Mouse (Mus musculus) spleen, adult 18-20 months (tissue): Measurements from ENCODE around the gene Ms4a7.
"Not testable (repeated sequence)": the region's sequence is repeated elsewhere in the genome, so short reads cannot be mapped to it uniquely, and the experiment has no call there.

ENCODE experiments used
- DNase-seq, 2 experiments: peaks; one replicate each; pipeline ENCODE4 v3.0.0; 2022; ENCODE audit warnings: mixed read lengths in 2 of 2

The Ms4a7 gene

DNA sequence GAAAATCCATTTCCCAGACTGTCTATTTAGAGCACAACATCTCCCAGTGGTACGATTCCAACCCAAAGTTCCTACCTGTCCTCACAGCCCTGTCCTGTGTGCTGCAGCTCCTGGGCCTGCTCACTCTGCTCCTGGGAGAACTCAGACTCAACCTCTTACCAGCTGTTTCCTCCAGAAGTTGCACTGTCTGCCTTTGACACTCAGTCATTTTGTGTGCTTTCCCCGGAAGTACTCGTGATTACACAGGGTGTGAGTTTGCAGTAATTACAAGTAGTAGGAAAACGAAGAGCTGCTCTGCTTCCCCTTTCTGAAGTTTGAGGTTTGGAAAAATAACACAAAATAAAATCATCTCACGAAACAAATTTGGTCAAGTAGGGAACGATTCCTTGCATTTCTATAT is at the start of gene Ms4a7:
Gene Ms4a7, minus strand, starts transcription at position 215 of the 400 bp plus-strand sequence.
- DNase-seq, result peak in 1 of 2 experiments; percentile 19

DNA sequence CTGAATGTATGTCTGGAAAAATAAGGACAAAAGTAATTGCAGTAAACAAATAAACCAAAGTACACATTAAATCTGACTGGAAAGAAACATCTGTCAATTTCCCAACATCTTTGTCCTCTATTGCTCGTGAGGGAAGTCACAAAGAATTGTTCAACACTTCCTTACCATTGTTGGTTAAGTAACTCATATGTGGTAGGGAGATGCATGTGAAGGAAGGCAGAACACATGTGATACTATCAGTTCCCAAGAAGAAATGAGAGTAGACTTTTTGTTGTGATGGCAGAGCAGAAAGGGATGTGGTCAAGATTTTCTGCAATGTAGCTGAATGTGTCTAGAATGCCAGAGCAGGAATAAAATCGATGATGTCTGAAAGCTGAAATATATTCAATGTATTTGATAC is 40.5 kb upstream of the Ms4a7 start:
- no peak for DNase-seq

DNA sequence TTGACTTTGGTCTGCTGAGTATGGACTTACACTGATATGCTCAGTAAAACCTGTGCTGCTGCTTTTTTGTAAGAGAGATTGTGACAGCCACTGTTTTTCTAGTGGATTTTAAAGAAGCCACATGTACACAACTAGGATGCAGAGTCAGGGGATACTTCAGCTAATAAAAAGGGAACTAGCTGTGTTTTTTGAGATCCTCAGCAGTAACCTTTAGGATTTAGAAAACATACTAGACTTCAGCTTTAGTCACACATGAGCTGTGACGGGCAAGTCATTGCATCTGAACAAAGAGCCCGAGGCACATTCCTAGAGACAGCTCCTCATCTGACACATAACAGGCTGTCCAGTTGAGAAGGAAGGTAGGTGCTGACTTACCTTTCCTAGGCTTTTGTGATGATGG is 39.3 kb upstream of the Ms4a7 start, which contains the start of gene Ms4a4a:
Gene Ms4a4a, plus strand, starts transcription at position 251 of the 400 bp plus-strand sequence.
- no peak for DNase-seq

DNA sequence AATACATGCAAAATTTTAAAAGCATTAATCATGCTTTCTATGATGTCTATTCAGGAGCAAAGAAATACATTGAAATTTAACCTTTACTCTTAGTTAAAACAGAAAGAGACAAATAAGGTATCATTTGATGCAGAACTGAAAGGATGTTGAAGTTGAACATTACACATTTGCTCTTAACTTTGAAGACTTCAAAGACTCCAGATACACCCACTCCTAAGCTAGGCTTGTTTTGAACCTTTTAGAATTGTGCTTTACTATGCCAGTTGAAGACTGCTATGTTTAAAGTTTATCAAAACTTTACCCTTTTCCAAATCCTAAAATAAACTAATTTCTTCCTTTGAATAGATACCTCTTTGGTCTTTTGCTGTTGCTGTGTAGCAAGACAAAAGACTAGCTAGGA is 35.2 kb upstream of the Ms4a7 start:
- no peak for DNase-seq

DNA sequence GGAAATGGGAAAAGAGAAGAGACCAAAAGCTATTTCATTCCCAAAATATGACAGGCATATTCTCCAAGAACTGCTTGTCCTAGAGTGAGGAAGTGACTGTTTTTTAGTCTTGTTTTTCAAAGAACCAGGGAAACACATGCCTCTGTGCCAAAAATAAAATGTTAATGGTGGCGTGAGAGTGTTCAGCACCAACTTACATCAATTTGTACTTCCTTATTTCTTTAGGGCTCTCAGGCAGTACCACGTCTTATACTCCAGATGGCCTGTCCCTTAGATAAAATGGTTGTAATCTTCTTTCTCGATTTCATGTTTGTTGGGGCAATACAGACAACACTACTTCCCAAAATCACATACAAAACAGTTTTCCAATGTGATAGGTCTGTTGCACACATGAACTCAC is 32.4 kb upstream of the Ms4a7 start:
- no peak for DNase-seq

DNA sequence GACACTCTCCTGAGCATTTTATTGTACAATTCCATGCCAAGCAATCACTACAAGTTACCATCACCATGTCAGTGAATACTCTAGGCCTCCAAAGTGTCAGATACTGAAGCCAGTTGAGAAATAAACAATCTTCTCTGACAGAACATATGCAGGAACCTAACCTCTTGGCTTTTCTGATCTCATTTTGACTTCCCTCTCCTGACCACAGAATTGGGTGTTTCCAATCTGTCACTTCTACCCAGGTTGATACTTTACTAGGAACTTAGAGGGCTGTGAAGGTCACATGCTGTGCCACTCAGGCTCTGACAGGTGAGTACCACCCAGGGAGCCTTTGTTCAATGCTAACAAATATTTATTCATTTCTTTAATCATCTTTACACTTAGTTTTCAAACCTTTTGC is 26.1 kb upstream of the Ms4a7 start:
- DNase-seq, result peak in 1 of 2 experiments; percentile 10

DNA sequence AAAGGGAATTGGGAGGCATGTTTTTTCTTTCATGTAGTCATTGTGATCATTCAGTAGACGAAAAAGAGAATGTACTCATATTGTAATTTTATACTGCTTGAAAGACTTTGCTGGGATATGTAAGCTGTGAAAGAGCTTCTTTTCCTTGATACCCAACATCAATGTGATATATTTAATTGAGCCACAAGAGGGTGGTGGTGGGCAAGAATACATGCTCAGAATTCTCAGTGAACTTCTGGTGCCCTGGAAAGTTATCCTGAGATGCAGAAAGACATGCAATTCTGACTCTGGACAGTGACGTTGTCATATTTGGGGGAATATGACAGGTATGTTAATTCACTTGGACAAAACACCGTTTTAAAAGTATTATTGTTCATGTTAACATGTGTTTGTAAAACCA is 24.2 kb upstream of the Ms4a7 start:
- no peak for DNase-seq

DNA sequence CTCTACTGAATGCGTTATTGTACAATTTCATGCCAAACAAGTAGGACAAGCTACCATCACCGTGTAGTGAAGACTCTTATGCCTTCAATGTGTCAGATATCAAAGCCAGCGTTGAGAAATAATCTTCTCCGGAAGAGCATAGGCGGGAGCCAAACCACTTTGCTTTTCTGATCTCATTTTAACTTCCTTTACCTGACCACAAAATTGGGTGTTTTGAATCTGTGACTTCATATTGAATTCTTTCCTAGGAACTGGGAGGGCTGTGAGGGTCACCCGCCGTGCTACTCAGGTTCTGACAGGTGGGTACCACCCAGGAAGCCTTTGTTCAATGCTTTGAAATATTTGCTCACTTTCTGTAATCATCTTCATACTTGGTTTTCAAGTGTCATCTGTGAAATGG is 19.8 kb upstream of the Ms4a7 start:
- peak in 1 of 2 experiments; percentile 11 for DNase-seq

DNA sequence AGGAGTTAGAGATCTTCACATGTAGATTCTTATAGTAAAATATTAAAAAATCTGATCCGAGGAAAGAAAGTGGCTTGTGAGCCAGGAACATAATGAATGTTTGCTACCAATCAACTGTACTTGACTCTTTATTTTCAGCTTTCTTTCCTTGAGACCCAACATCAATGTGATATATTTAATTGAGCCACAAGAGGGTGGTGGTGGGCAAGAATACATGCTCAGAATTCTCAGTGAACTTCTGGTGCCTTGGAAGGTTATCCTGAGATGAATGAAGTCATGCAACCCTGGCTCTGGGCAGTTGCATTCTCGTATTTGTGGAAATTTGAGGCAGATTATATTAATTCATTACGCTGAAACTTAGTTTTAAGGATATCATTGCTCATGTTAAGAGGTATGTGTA is 15.9 kb upstream of the Ms4a7 start:
- no peak for DNase-seq

DNA sequence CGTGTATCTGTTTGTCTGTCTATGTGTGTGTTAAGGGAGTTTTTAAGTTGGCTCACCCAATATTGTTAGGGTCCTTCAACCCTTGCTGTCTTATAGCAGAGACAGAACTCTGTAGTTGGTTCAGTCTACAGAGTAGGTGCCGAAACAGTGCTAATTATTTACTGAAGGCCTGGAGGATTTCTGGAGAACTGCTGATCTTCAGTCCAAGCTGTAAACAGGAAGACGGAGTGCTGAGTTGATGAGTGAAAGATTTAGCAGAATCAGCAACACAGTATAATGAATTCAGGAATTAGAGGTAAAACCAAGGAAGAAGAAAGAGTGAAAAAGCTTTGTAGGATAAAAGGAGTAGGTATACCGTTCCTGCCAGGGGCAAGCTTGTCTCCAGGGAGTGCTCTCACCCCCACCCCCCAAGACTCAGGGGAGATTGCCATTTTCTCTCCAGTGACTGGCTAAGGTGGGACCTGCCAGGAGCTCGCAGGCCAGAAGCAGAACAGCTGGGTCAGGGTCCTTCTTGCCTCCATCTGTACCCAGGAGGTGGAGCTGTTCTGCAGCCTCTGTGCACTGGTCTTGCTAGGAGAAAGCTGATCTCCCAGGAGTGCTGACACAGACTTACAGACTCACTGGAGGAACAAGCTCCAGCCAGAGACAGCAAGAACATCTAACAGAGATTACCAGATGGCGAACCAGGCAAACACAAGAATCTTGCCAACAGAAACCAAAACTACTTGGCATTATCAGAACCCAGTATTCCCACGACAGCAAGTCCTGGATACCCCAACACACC is 13.9 kb upstream of the Ms4a7 start:
- DNase-seq, result no peak

DNA sequence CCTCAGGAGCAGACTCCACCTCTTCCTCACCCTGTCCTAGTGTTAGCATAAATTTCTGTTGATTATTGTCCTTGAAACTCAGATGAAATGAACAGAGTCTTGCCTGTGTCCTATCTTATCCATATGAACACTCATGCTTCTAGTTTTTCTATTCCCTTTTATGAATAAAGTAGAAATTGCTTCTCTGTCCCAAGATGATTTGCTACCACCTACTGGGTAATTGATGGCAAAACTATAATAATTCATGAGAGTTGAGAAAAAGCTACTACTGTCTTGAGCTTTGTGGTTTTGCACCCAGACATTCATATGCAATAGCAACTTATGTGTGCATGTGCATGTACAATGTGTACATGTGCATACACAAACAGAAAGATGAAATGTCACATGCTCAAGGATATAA is 8.0 kb upstream of the Ms4a7 start:
- no peak for DNase-seq

DNA sequence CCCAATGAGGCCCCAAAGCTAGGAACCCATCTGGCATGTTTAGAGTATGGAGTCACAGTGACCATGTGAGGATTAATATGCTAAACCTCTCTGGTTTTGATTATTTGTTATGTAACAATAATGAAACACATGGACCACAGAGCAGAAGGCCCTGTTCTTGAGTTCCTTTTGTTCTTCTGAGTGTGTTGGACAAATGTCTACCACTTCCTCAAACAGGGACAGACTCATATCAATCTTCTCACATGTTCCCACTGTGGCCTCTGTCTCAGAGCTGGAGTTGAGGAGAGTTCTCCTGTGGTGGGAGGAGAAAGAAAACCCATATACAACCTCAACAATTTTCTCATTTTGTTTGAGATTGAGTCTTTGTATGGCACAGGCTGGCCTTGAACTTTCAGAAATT is 7.2 kb upstream of the Ms4a7 start:
- no peak for DNase-seq

DNA sequence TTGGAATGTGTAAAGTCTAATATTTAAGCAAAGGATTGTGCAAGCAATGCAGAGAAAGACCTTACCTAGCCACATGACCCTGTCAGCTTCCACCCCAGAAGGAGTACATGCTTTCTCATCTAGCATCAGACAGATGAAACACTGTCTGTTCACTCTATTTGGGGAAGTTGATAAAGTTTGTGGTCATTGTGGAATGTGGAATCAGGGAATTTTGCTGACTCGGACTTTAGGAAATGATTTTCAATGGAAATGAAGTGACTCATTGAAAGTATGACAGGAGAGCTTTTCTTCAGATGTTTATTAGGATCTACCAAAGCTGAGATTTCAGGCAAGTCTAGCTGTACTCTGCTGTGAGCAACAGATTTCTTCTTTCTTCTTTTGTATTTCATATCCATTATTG is 14.8 kb downstream of the Ms4a7 start:
- no peak for DNase-seq

DNA sequence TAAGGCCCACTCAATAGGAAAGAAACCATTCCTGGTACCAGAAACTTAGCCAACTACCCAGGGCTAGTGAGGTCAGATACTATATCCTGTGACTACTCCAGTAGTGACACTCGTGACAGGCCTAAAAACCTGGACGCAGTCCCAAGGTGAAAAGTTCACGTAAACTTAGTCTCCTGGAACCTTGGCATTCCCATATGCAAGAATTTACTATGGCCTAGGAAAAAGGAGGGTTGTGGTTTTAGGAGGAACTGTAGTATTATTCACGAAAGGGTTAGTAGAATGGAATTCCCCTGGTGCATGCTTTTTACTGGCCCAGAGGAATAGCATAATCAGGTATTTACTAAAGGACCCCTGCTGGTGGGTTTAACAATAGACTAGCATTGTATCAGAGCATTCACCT is 19.2 kb downstream of the Ms4a7 start:
- DNase-seq, result no peak

DNA sequence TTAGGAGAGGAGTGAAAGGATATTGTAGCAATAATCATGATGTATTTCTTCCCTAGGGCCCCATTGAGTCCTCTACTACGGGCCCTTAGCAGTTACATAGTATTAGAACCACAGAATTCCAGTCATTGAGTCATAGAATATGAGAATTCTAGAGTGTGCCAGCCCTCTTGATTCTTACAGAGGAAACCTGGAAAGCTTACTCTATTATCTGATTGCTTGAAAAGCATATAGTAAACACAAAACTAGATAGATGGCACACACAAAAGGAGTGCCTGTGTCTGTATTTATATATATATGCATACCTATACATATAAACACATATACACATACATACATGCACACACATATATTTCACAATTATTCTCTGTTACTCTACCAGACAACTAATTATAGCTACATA is 21.6 kb downstream of the Ms4a7 start, which contains the start of gene Ms4a14:
Gene Ms4a14, minus strand, starts transcription at position 101 of the 400 bp plus-strand sequence.
- no peak for DNase-seq

DNA sequence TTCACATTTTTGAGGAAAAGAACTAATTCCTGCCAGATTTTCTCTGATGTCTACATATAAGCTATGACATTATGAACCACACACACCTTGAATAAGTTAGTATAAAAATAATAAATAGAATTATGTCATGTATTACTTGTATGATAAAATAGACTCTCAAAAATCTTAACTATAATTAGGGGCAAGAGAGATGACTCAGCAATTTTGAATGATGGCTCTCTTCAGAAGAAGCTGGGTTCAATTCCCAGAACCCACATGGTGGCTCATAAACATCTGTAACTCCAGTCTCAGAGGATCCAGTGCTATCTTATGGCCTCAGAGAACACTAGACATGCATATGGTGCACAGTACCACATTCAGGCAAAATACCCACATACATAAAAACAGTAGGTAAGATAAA is 27.1 kb downstream of the Ms4a7 start:
- DNase-seq, result no peak

DNA sequence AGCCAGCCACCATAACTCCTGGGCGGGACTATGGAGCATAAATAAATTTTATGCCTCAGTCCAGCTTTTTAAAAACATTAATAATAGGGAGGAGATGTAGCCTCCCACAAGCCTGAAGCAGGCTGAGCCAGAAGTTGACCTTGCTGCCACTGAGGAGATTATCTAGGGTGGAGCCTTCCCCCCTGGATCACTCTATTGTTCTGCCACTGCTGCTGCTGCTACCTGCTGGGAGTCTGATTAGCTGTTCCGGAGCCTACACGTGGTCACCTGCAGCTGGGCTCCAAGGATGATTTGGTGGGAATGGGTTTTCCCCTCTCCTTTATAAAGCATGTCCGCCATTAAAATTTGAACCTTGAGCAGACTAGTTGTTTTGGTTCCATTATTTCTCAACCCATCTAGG is 36.4 kb downstream of the Ms4a7 start:
- DNase-seq, result not testable (repeated sequence)

DNA sequence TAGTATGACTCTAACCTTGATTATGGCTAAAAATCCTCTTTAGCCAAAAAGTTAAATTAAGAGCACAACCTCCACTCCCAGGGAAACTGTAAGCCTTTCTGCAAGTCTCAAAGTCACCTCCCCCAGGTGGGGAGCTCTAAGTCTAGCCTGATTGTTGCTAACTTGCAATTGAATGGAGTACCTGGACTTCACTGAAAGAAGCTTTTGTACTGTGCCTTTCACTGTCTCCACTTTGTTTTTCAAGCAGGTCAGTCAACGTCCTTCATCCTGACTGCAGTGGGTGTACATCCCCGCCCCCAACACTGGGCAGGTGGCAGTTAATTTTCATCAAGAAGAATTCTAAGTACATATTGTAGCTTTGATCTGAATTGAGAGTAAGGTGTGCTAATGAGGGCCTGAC is 37.0 kb downstream of the Ms4a7 start:
- no peak for DNase-seq

DNA sequence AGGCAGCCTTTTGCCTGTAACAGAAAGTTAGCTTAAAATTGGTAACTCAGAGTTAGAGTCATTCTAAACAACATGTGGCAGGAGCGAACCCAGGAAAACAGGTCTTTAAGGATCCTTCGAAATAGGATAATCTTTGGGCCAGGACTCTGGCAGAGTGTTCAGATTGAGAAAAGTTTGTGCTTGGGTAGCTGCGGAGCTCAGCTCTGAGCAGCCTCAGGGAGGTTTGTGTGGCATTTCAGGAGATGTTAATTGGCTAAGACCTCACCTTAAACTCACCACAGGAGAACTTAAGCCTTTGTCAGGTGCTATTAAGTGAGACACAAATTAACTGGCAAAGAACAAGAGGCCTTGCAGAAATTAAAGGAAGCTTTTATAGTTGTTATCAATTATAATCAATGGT is 42.3 kb downstream of the Ms4a7 start:
- DNase-seq, result not testable (repeated sequence)

DNA sequence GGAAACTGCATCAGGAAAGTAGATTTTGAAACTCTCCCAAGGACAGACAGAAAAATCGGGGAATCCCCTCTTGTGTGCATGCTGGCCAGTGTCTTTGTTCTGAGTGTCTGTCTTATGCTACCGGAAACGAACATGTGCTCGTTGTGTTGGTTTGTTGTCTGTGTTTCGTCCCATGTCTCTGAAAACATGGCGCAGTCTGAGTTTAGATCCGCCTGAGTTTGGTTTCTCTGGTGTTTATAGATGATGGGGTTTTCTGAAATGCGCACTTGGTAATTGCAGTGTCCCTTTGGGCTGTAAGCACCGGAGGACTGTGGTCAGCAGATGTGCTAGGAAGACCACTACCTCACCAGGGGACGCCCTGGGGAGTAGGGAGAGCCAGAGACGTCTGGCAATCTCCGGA is 43.0 kb downstream of the Ms4a7 start:
- DNase-seq, result peak in 1 of 2 experiments; percentile 24

DNA sequence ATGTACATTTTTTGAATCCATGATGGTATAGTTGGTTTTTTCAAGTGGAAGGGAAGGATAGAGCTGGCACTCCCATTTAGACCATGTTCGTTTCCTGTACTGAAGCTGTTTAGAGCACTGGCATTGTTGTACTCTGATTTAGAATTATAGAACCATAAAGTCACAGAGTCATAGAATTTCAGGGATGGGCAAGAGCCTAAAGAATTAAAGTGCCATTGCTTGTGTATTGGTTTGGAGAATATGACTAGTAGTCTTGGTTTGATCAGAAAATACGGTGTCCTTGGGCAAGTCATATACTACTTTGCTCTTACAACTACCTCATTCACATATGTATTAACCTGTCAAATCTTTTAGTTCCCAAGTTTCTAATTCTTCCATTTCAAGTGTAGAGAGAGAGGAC is 52.2 kb downstream of the Ms4a7 start, which contains the start of gene Ms4a5:
Gene Ms4a5, minus strand, starts transcription at position 101 of the 400 bp plus-strand sequence.
- no peak for DNase-seq

DNA sequence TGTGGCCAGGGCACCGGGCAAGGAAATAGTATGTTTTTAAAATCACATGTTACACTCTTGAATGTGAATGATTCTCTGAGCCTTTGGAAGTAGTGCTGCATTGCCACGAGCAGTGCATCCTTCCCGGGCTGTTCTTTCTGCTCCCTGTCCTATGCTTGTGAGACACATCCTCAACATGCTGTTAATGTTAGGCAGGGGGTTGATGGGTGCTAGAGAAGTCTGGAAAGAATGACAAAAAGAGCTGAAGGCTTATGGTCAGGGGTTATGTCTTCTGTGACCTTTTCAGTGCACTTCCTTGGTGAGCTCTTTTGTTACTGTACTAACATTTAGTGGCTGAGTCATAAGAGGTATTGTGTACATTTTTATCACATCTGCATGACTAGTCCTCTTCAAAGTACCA is 55.7 kb downstream of the Ms4a7 start:
- DNase-seq, result no peak

DNA sequence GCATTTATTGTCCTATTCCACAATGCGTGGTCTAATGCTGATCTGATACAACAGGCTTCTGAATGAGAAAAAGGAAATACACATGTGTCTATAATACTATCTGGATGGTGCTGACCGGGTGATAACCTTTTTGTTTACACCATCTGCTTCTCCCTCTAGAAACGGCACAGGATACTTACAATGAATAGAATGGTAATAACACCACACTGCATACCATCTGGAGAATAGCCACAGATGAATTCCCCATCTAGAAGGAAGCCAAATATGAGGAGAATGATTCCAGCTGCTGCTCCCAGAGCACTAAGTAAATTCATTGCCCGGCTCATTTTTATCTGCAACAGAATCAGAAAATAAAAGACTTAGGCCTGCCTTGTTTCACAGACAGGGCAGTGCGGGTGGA is 59.5 kb downstream of the Ms4a7 start:
- DNase-seq, result no peak
